Mouse (Mus musculus) embryo, embryonic 10 days (tissue): ENCODE results near the gene Myrfl.

ENCODE experiments used
- DNase-seq: peaks from one replicate; pipeline ENCODE4 v3.0.0-alpha.2; 2015; ENCODE audit warnings: low spot score

Myrfl gene

GRCm38 (mm10) chr10:116913647-116914273, 17.0 kb upstream of the Myrfl start:
- no peak for DNase-seq

- no peak for DNase-seq
Measured at GRCm38 (mm10) chr10:116912850-116913249, 16.1 kb upstream of the Myrfl start.

GRCm38 (mm10) chr10:116908901-116909642, 12.4 kb upstream of the Myrfl start:
- no peak for DNase-seq

- no peak for DNase-seq
Measured at GRCm38 (mm10) chr10:116906794-116907193, 10.1 kb upstream of the Myrfl start.

GRCm38 (mm10) chr10:116904503-116904908, 7.8 kb upstream of the Myrfl start:
- DNase-seq, result no peak

GRCm38 (mm10) chr10:116895108-116895833, 1.4 kb downstream of the Myrfl start:
- no peak for DNase-seq

GRCm38 (mm10) chr10:116894540-116894939, 2.2 kb downstream of the Myrfl start:
- DNase-seq, result no peak

- peak; percentile 61 for DNase-seq
Measured at GRCm38 (mm10) chr10:116893753-116894152, 3.0 kb downstream of the Myrfl start.

GRCm38 (mm10) chr10:116890587-116890986, 6.1 kb downstream of the Myrfl start:
- peak; percentile 50 for DNase-seq

GRCm38 (mm10) chr10:116884552-116884951, 12.2 kb downstream of the Myrfl start:
- no peak for DNase-seq

- DNase-seq, result no peak
Measured at GRCm38 (mm10) chr10:116883531-116883930, 13.2 kb downstream of the Myrfl start.

GRCm38 (mm10) chr10:116877436-116877835, 19.3 kb downstream of the Myrfl start:
- DNase-seq, result no peak

- no peak for DNase-seq
Measured at GRCm38 (mm10) chr10:116874490-116874889, 22.2 kb downstream of the Myrfl start.

- no peak for DNase-seq
Measured at GRCm38 (mm10) chr10:116872016-116872410, 24.7 kb downstream of the Myrfl start.

- DNase-seq, result no peak
Measured at GRCm38 (mm10) chr10:116871329-116872015, 25.2 kb downstream of the Myrfl start.

- no peak for DNase-seq
Measured at GRCm38 (mm10) chr10:116870819-116871218, 25.9 kb downstream of the Myrfl start.

- DNase-seq, result no peak
Measured at GRCm38 (mm10) chr10:116853159-116853845, 43.4 kb downstream of the Myrfl start.

- DNase-seq, result peak; percentile 93
Measured at GRCm38 (mm10) chr10:116848749-116849473, 47.8 kb downstream of the Myrfl start.

GRCm38 (mm10) chr10:116841551-116841950, 55.2 kb downstream of the Myrfl start:
- DNase-seq, result no peak

GRCm38 (mm10) chr10:116830676-116831075, 66.0 kb downstream of the Myrfl start:
- DNase-seq, result no peak

GRCm38 (mm10) chr10:116828099-116828498, 68.6 kb downstream of the Myrfl start:
- peak; percentile 45 for DNase-seq
